Comparison of ENCODE assay signal across 29 mouse cellular contexts in the genomic region with DNA sequence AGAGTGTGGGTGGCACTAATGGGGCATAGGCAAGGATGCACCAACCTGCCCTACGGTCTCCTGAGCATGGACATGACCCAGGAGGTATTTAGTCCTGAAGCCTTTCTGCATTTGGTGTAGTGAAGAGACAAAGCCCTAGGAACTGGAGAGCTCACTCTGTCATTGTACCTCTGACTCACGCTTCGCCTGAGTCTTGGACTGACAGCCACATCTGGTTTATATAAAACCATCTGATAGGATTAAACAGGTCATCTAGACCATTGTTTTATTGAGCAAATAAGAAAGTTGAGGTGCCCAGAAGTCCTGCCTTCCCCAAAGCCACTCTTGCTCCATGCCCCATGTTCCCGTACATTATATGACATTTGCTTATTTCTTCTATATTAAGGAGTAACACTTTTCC.
A peak's percentile ranks its signal among the peaks of the same experiment; 100 is the strongest.
DNase-seq lines count a peak whose midpoint lies in the region; ATAC-seq and TF ChIP-seq lines count a peak whose summit lies in the region.
"Had no signal": no experiment of that assay in that cellular context is flagged by ENCODE, and none has a peak within 500 bp of the region (broad histone marks: within the 10 kb centered on the region; RNA-seq: fewer than 3 reads in every experiment).

No protein-coding gene starts in this region.

- H3K9ac ChIP-seq in embryonic facial prominence, embryonic 14.5 days (ENCODE audit: low read depth, low read length) = no peak overlapping the region
- no peak overlapping the region for H3K9ac ChIP-seq in limb, embryonic 14.5 days (ENCODE audit: low read depth, low read length, severe bottlenecking)
- H3K9ac ChIP-seq: heart, embryonic 15.5 days; hindbrain, embryonic 12.5 days; intestine, embryonic 15.5 days; liver, embryonic 15.5 days; lung, embryonic 14.5 days; neural tube, embryonic 15.5 days; stomach, embryonic 15.5 days had no signal

- no peaks in the 10 kb centered on the region for H3K9me3 ChIP-seq in embryonic facial prominence, embryonic 14.5 days (ENCODE audit: control insufficient read depth, low read length)
- H3K9me3 ChIP-seq in limb, embryonic 14.5 days (ENCODE audit: control insufficient read depth, low read length) = no peaks in the 10 kb centered on the region
- H3K9me3 ChIP-seq: heart, embryonic 15.5 days; hindbrain, embryonic 12.5 days; intestine, embryonic 15.5 days; liver, embryonic 15.5 days; neural tube, embryonic 15.5 days; stomach, embryonic 15.5 days had no signal

- H3K4me1 ChIP-seq in embryonic facial prominence, embryonic 14.5 days (ENCODE audit: control insufficient read depth, insufficient read depth, low read length) = peaks cover 51% of the 10 kb centered on the region
- H3K4me1 ChIP-seq in limb, embryonic 14.5 days (ENCODE audit: control insufficient read depth, insufficient read depth, low read length) = peaks cover 63% of the 10 kb centered on the region
- H3K4me1 ChIP-seq: liver, embryonic 15.5 days had no signal

- H3K4me2 ChIP-seq in embryonic facial prominence, embryonic 14.5 days (ENCODE audit: low read depth, low read length) = no peak overlapping the region
- H3K4me2 ChIP-seq in limb, embryonic 14.5 days (replicated peaks; ENCODE audit: low read depth, low read length, severe bottlenecking) = no peak overlapping the region
- H3K4me2 ChIP-seq: heart, embryonic 15.5 days; hindbrain, embryonic 12.5 days; intestine, embryonic 15.5 days; liver, embryonic 15.5 days; lung, embryonic 14.5 days; neural tube, embryonic 15.5 days; stomach, embryonic 15.5 days had no signal

- DNase-seq in 3T3-L1 (ENCODE audit: low read depth, low spot score) (peak; percentile 85), NIH3T3 (ENCODE audit: low read depth) (peak; percentile 74)
- DNase-seq in embryonic facial prominence, embryonic 14.5 days (ENCODE audit: low spot score) = no peak
- DNase-seq in limb, embryonic 14.5 days (ENCODE audit: low spot score) = no peak
- DNase-seq in adrenal gland, adult 2 months = no peak
- DNase-seq in layer of hippocampus, postnatal 14 days (ENCODE audit: low spot score in 2 of 2) = no peak
- no peak for DNase-seq in kidney, adult 8-10 months
- DNase-seq: adrenal gland, postnatal 25 days; cerebellum, adult 11-12 months; cerebellum, adult 9-11 months; gastrocnemius, adult 2 months; gastrocnemius, postnatal 36 days; kidney, adult 9 months; kidney, postnatal 10 days; layer of hippocampus, adult 9-11 months; lung, embryonic 14.5 days; lung, postnatal 14 days; midbrain, embryonic 14.5 days; retina, postnatal 1 day; right cerebral cortex, postnatal 14 days had no signal

- H3K36me3 ChIP-seq in embryonic facial prominence, embryonic 14.5 days (ENCODE audit: control insufficient read depth, insufficient read depth, low read length) = no peaks in the 10 kb centered on the region
- no peaks in the 10 kb centered on the region for H3K36me3 ChIP-seq in limb, embryonic 14.5 days (ENCODE audit: control insufficient read depth, insufficient read depth, low read length)
- H3K36me3 ChIP-seq: heart, embryonic 15.5 days; hindbrain, embryonic 12.5 days; intestine, embryonic 15.5 days; liver, embryonic 15.5 days; neural tube, embryonic 15.5 days; stomach, embryonic 15.5 days had no signal

- H3K27ac ChIP-seq in embryonic facial prominence, embryonic 14.5 days (replicated peaks; ENCODE audit: low read depth, low read length) = peak overlapping the region; percentile 31; the same call in 1 of the 2 replicates
- H3K27ac ChIP-seq in limb, embryonic 14.5 days (replicated peaks; ENCODE audit: low read depth, low read length) = 0 out of 2 replicates have a peak overlapping the region, but pooled peaks have one; percentile 4
- H3K27ac ChIP-seq: gastrocnemius, adult 2 months; heart, embryonic 15.5 days; hindbrain, embryonic 12.5 days; hindbrain, postnatal 0 days; intestine, embryonic 15.5 days; left cerebral cortex, adult 2 months; liver, embryonic 15.5 days; neural tube, embryonic 15.5 days; stomach, embryonic 15.5 days had no signal

- H3K4me3 ChIP-seq in embryonic facial prominence, embryonic 14.5 days (ENCODE audit: low read depth, low read length) = no peak overlapping the region
- H3K4me3 ChIP-seq in limb, embryonic 14.5 days (replicated peaks; ENCODE audit: low read length) = no peak overlapping the region
- H3K4me3 ChIP-seq: gastrocnemius, adult 2 months; heart, embryonic 15.5 days; hindbrain, embryonic 12.5 days; intestine, embryonic 15.5 days; left cerebral cortex, adult 2 months; liver, embryonic 15.5 days; neural tube, embryonic 15.5 days; stomach, embryonic 15.5 days had no signal

- no peak for TF ChIP-seq POLR2A in limb, embryonic 14.5 days (IDR thresholded peaks at IDR 0.05; ENCODE audit: borderline replicate concordance, extremely low read depth, insufficient read depth, insufficient read length)

- no peak for ATAC-seq in embryonic facial prominence, embryonic 14.5 days (ENCODE audit: low read depth)
- no peak for ATAC-seq in limb, embryonic 14.5 days (ENCODE audit: low FRiP score, low read depth)
- ATAC-seq: forebrain, embryonic 14.5 days; hindbrain, postnatal 0 days; intestine, embryonic 15.5 days had no signal

- no peaks in the 10 kb centered on the region for H3K27me3 ChIP-seq in embryonic facial prominence, embryonic 14.5 days (replicated peaks; ENCODE audit: control insufficient read depth, insufficient read depth, low read length)
- H3K27me3 ChIP-seq in limb, embryonic 14.5 days (ENCODE audit: control insufficient read depth, insufficient read depth, low read length) = no peaks in the 10 kb centered on the region
- H3K27me3 ChIP-seq: heart, embryonic 15.5 days; hindbrain, embryonic 12.5 days; intestine, embryonic 15.5 days; liver, embryonic 15.5 days; neural tube, embryonic 15.5 days; stomach, embryonic 15.5 days had no signal

- whole genome bisulfite sequencing in embryonic facial prominence, embryonic 14.5 days = 47% methylated on average over 4 of the region's 4 CpGs
- WGBS in limb, embryonic 14.5 days = 46% methylated on average over 4 of the region's 4 CpGs

Comparison
In these comparisons a context has a peak if more than half of its experiments do, and no peak if none do; other contexts are left out.
1. DNase-seq: peak in 3T3-L1 (single experiment) and NIH3T3 (single experiment); none in embryonic facial prominence, embryonic 14.5 days (single experiment), limb, embryonic 14.5 days (single experiment), adrenal gland, adult 2 months (single experiment), layer of hippocampus, postnatal 14 days (0 of 2) and kidney, adult 8-10 months (0 of 2).